Comparison of ENCODE assay signal across 13 mouse cellular contexts in the genomic region with DNA sequence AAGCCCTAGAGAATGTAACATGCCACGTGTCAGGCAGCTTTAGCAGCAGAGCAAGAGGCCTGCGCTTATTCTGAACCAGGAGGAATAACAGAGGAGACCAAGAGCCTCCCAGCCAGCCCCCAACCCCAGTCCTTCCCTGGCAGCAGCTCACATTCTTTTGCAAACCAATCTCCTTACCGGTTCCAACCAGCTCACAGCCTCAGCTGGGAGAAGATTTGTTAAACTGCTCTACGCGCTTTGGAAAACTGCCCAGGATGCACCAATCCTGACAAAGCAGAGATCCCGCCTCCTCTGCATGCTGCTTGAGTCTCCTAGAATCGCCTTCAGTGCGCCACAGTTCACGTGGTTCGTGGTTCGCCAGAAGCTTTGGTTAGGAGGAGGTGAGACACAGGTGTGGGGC. TPM values are rescaled to one million over a fixed set of nuclear protein-coding genes. Genes with fewer than 3 reads are reported as not detected.
DNase-seq lines count a peak whose midpoint lies in the region; ATAC-seq and TF ChIP-seq lines count a peak whose summit lies in the region.
"Had no signal": no experiment of that assay in that cellular context is flagged by ENCODE, and none has a peak within 500 bp of the region (broad histone marks: within the 10 kb centered on the region; RNA-seq: fewer than 3 reads in every experiment).

No protein-coding gene starts in this region.

- H3K27me3 ChIP-seq in hindbrain, embryonic 13.5 days = peaks cover 49% of the 10 kb centered on the region
- peaks cover 54% of the 10 kb centered on the region for H3K27me3 ChIP-seq in hindbrain, embryonic 10.5 days (ENCODE audit: insufficient read depth, poor library complexity, severe bottlenecking)
- H3K27me3 ChIP-seq in midbrain, embryonic 13.5 days = peaks cover 45% of the 10 kb centered on the region
- H3K27me3 ChIP-seq in midbrain, embryonic 10.5 days (ENCODE audit: low read depth, poor library complexity, severe bottlenecking) = peaks cover 56% of the 10 kb centered on the region
- no peaks in the 10 kb centered on the region for H3K27me3 ChIP-seq in hindbrain, postnatal 0 days (ENCODE audit: insufficient read depth, low read length)
- H3K27me3 ChIP-seq in cerebellum, adult 2 months (ENCODE audit: control insufficient read depth, insufficient read depth, low read length) = no peaks in the 10 kb centered on the region; the same call in 1 of the 2 replicates

- H3K4me1 ChIP-seq in hindbrain, embryonic 13.5 days (replicated peaks) = peaks cover 22% of the 10 kb centered on the region
- peaks cover 19% of the 10 kb centered on the region for H3K4me1 ChIP-seq in hindbrain, embryonic 10.5 days (replicated peaks)
- H3K4me1 ChIP-seq in midbrain, embryonic 13.5 days (replicated peaks) = peaks cover 18% of the 10 kb centered on the region
- H3K4me1 ChIP-seq in midbrain, embryonic 10.5 days = peaks cover 22% of the 10 kb centered on the region
- H3K4me1 ChIP-seq in hindbrain, postnatal 0 days (ENCODE audit: insufficient read depth, low read length) = no peaks in the 10 kb centered on the region; the same call in 1 of the 2 replicates
- no peaks in the 10 kb centered on the region for H3K4me1 ChIP-seq in cerebellum, adult 2 months (ENCODE audit: control insufficient read depth, insufficient read depth, low read length)

- no peak overlapping the region for H3K9ac ChIP-seq in hindbrain, embryonic 13.5 days
- no peak overlapping the region for H3K9ac ChIP-seq in midbrain, embryonic 13.5 days (replicated peaks)
- H3K9ac ChIP-seq in hindbrain, postnatal 0 days (replicated peaks; ENCODE audit: low read length) = no peak overlapping the region
- H3K9ac ChIP-seq: heart, embryonic 12.5 days had no signal

- H3K36me3 ChIP-seq in hindbrain, embryonic 13.5 days = no peaks in the 10 kb centered on the region
- no peaks in the 10 kb centered on the region for H3K36me3 ChIP-seq in hindbrain, embryonic 10.5 days
- no peaks in the 10 kb centered on the region for H3K36me3 ChIP-seq in midbrain, embryonic 13.5 days
- no peaks in the 10 kb centered on the region for H3K36me3 ChIP-seq in midbrain, embryonic 10.5 days
- H3K36me3 ChIP-seq in hindbrain, postnatal 0 days (ENCODE audit: insufficient read depth, low read length) = no peaks in the 10 kb centered on the region
- H3K36me3 ChIP-seq: heart, embryonic 12.5 days had no signal

- ATAC-seq in hindbrain, embryonic 13.5 days (ENCODE audit: low FRiP score) = peak; percentile 47; the same call in 1 of the 2 replicates
- peak; percentile 34; the same call in 1 of the 2 replicates for ATAC-seq in midbrain, embryonic 13.5 days
- peak; percentile 80 for ATAC-seq in hindbrain, postnatal 0 days

- no peak for DNase-seq in hindbrain, embryonic 10.5 days (ENCODE audit: low spot score)
- DNase-seq in midbrain, embryonic 10.5 days (ENCODE audit: low spot score) = no peak
- peak; percentile 76 for DNase-seq in hindbrain, postnatal 0 days (ENCODE audit: low spot score)
- DNase-seq in right cerebral cortex, postnatal 36 days (ENCODE audit: low spot score in 2 of 2) = peak; percentile 8 to 9
- no peak for DNase-seq in cerebellum, adult 2 months
- DNase-seq in ovary, adult 18-20 months (ENCODE audit: low spot score) = no peak
- DNase-seq: kidney, adult 2 months; thymus, adult 2 months had no signal

- H3K4me2 ChIP-seq in hindbrain, embryonic 13.5 days = no peak overlapping the region
- no peak overlapping the region for H3K4me2 ChIP-seq in midbrain, embryonic 13.5 days (replicated peaks)
- no peak overlapping the region for H3K4me2 ChIP-seq in hindbrain, postnatal 0 days (ENCODE audit: low read depth, low read length)
- H3K4me2 ChIP-seq: heart, embryonic 12.5 days had no signal

- no peaks in the 10 kb centered on the region for H3K9me3 ChIP-seq in hindbrain, embryonic 13.5 days
- H3K9me3 ChIP-seq in hindbrain, embryonic 10.5 days = no peaks in the 10 kb centered on the region
- H3K9me3 ChIP-seq in midbrain, embryonic 13.5 days = no peaks in the 10 kb centered on the region
- no peaks in the 10 kb centered on the region for H3K9me3 ChIP-seq in midbrain, embryonic 10.5 days (replicated peaks)
- no peaks in the 10 kb centered on the region for H3K9me3 ChIP-seq in hindbrain, postnatal 0 days (ENCODE audit: low read length)
- H3K9me3 ChIP-seq: heart, embryonic 12.5 days had no signal

- H3K27ac ChIP-seq in hindbrain, embryonic 13.5 days = no peak overlapping the region
- no peak overlapping the region for H3K27ac ChIP-seq in hindbrain, embryonic 10.5 days
- no peak overlapping the region for H3K27ac ChIP-seq in midbrain, embryonic 13.5 days
- no peak overlapping the region for H3K27ac ChIP-seq in midbrain, embryonic 10.5 days (replicated peaks)
- H3K27ac ChIP-seq in hindbrain, postnatal 0 days = no peak overlapping the region
- H3K27ac ChIP-seq in cerebellum, adult 2 months (ENCODE audit: insufficient read depth, low read length) = no peak overlapping the region

- no peak for TF ChIP-seq POLR2A in cerebellum, adult 2 months (IDR thresholded peaks at IDR 0.05; ENCODE audit: borderline replicate concordance, insufficient read depth, low read length)

- TF ChIP-seq CTCF in hindbrain, postnatal 0 days (IDR thresholded peaks at IDR 0.05; ENCODE audit: low read depth) = no peak
- no peak for TF ChIP-seq CTCF in cerebellum, adult 2 months (IDR thresholded peaks at IDR 0.05; ENCODE audit: borderline replicate concordance, insufficient read depth, low read depth, low read length)

- H3K4me3 ChIP-seq in hindbrain, embryonic 13.5 days = no peak overlapping the region
- H3K4me3 ChIP-seq in hindbrain, embryonic 10.5 days = no peak overlapping the region
- no peak overlapping the region for H3K4me3 ChIP-seq in midbrain, embryonic 13.5 days (replicated peaks)
- no peak overlapping the region for H3K4me3 ChIP-seq in midbrain, embryonic 10.5 days
- H3K4me3 ChIP-seq in hindbrain, postnatal 0 days (ENCODE audit: low read length) = no peak overlapping the region
- no peak overlapping the region for H3K4me3 ChIP-seq in cerebellum, adult 2 months (replicated peaks; ENCODE audit: insufficient read depth, low read depth, low read length)
- H3K4me3 ChIP-seq: heart, embryonic 12.5 days had no signal

- WGBS in hindbrain, embryonic 13.5 days = 46% methylated on average over 11 of the region's 11 CpGs
- WGBS in hindbrain, embryonic 10.5 days = 52% methylated on average over 11 of the region's 11 CpGs
- 49% methylated on average over 11 of the region's 11 CpGs for WGBS in midbrain, embryonic 13.5 days
- 50% methylated on average over 11 of the region's 11 CpGs for WGBS in midbrain, embryonic 10.5 days
- 37% methylated on average over 11 of the region's 11 CpGs for WGBS in hindbrain, postnatal 0 days
- WGBS in cerebellum, adult 2 months = 17% methylated on average over 11 of the region's 11 CpGs

RNA-seq across cellular contexts. Expression of a gene that starts 51.8 kb away (rescaled TPM):
- not detected in 2 replicates for polyA plus RNA-seq in hindbrain, embryonic 13.5 days (2015; fragmentation: Nextera tagmentation; extraction: Ambion mirVana)
- polyA plus RNA-seq in hindbrain, embryonic 10.5 days (2016; fragmentation: Nextera tagmentation; extraction: Ambion mirVana) = not detected in 2 replicates
- not detected in 2 replicates for polyA plus RNA-seq in midbrain, embryonic 13.5 days (2015; fragmentation: Nextera tagmentation; extraction: Ambion mirVana)
- not detected in 2 replicates for polyA plus RNA-seq in midbrain, embryonic 10.5 days (2016; fragmentation: Nextera tagmentation; extraction: Ambion mirVana)
- total RNA-seq in hindbrain, postnatal 0 days (2014; rRNA removed) = not detected in 2 replicates
- not detected in 2 replicates for polyA plus RNA-seq in hindbrain, postnatal 0 days (2015; fragmentation: Nextera tagmentation; extraction: Ambion mirVana)
- polyA plus RNA-seq in cerebellum, adult 2 months (2012; rRNA removed) = not detected in 2 replicates
- total RNA-seq: left cerebral cortex, adult 18-20 months had no signal
- polyA plus RNA-seq: heart, embryonic 12.5 days; kidney, adult 2 months; liver, embryonic 16.5 days; thymus, adult 2 months had no signal

Comparison
In these comparisons a context has a peak if more than half of its experiments do, and no peak if none do; other contexts are left out.
1. DNase-seq: peak in hindbrain, postnatal 0 days (single experiment) and right cerebral cortex, postnatal 36 days (2 of 2); none in hindbrain, embryonic 10.5 days (single experiment), midbrain, embryonic 10.5 days (single experiment), cerebellum, adult 2 months (0 of 2) and ovary, adult 18-20 months (single experiment).
2. Peak in every context shown above with its lines, with median percentiles within 50 percentile points of each other: ATAC-seq.